Mouse (Mus musculus): ENCODE results near the gene Atp8b5. TPM values are rescaled to one million over a fixed set of nuclear protein-coding genes. Genes with fewer than 3 reads are reported as not detected.

Gene Atp8b5
- 0.79 and 0.83 TPM in 2 replicates for polyA plus RNA-seq (2015; fragmentation: Nextera tagmentation; extraction: Ambion mirVana)

DNA sequence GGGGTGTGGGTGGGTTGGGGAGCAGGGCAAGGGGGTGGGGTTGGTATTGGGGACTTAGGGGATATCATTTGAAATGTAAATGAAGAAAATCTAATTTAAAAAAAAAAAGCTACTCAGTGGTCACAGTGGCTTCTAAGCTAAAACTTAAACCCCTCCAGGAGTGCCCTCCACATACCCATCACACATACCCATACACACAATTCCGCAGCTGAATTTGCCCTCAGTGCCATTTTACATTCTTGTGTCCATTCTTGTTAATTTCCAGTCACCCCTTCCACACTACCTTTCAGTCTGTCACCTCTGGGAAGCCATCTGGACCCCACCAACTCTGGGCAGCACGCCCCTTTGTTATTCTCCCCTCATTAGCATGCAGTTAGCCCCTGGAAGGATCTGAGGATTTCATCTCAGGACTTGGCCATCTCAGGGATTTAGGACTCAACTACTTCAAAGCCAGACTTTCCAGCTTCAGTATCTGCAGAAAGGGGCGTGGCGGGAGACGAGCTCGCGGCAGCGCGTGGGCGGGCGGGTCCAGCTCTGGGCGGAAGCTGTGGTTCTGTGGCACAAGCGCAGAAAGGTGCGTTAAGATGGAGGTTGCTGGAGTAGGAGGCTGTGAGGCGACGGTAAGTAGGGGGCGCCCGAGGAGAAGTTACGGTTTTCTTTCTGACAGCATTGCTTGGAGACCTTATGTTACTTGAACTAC is at the start of gene Atp8b5:
Atp8b5 (plus strand) TSS at position 537 of the 700 bp plus-strand sequence.
- Histone ChIP-seq H3K9me3 (replicated peaks) (no peaks in the 10 kb centered on the region), H3K27me3 (no peaks in the 10 kb centered on the region), H3K4me3 (peak within 1 kb of the TSS; percentile 38), H3K4me1 (peaks cover 8% of the 10 kb centered on the region), H3K9ac (peak within 1 kb of the TSS; percentile 35), H3K4me2 (peak within 1 kb of the TSS; percentile 62), H3K27ac (peak within 1 kb of the TSS; percentile 41; the same call in 1 of the 2 replicates), H3K36me3 (ENCODE audit: poor library complexity, severe bottlenecking) (peaks cover 21% of the 10 kb centered on the region)
- WGBS = 2% methylated on average over 19 of the region's 19 CpGs
- peak; percentile 95 for ATAC-seq

GRCm38 (mm10) chr4:43217997-43218396 is 49.0 kb upstream of the Atp8b5 start:
- no peak overlapping the region for H3K4me3 ChIP-seq
- H3K9ac ChIP-seq = no peak overlapping the region
- H3K27ac ChIP-seq = no peak overlapping the region
- no peak for ATAC-seq
- H3K4me2 ChIP-seq = no peak overlapping the region
- 92% methylated on average over 1 of the region's 1 CpGs for WGBS
- no peaks in the 10 kb centered on the region for H3K4me1 ChIP-seq
- 0 out of 2 replicates have a peak, but pooled peaks cover 3% of the 10 kb centered on the region for H3K36me3 ChIP-seq (ENCODE audit: poor library complexity, severe bottlenecking)
- no peaks in the 10 kb centered on the region for H3K27me3 ChIP-seq
- H3K9me3 ChIP-seq (replicated peaks) = no peaks in the 10 kb centered on the region

- Histone ChIP-seq H3K9me3 (replicated peaks) (no peaks in the 10 kb centered on the region), H3K4me1 (no peaks in the 10 kb centered on the region), H3K4me3 (no peak overlapping the region), H3K27ac (no peak overlapping the region), H3K36me3 (ENCODE audit: poor library complexity, severe bottlenecking) (peaks cover 7% of the 10 kb centered on the region), H3K4me2 (no peak overlapping the region), H3K27me3 (no peaks in the 10 kb centered on the region), H3K9ac (no peak overlapping the region)
- 94% methylated on average over 3 of the region's 3 CpGs for WGBS
- no peak for ATAC-seq
These were observed 35.1 kb upstream of the Atp8b5 start for GRCm38 (mm10) chr4:43231821-43232220.

DNA sequence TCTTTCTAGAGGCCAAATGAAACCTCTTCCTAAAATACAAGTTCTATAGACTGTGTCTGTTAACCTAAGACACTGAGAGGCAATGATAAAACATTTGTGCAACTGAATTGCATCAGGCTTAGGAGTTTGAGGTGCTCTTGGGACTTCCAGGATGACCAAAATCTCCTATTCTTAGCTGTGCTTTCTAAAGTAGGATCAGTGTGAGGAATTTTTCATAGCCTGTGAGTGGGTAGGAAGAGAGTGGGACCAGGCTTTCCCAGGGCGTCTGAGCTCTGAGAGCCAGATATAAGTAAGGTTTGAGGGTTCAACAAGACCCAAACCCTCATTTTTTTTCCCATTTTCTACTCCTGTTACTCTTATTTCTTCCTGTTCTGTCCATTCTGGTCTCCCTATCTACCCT is 34.0 kb upstream of the Atp8b5 start:
- no peak overlapping the region for H3K27ac ChIP-seq
- ATAC-seq = no peak
- no peaks in the 10 kb centered on the region for H3K4me1 ChIP-seq
- WGBS = 75% methylated on average over 1 of the region's 1 CpGs
- H3K36me3 ChIP-seq (ENCODE audit: poor library complexity, severe bottlenecking) = peaks cover 15% of the 10 kb centered on the region
- no peaks in the 10 kb centered on the region for H3K27me3 ChIP-seq
- no peaks in the 10 kb centered on the region for H3K9me3 ChIP-seq (replicated peaks)
- no peak overlapping the region for H3K9ac ChIP-seq
- no peak overlapping the region for H3K4me2 ChIP-seq
- no peak overlapping the region for H3K4me3 ChIP-seq

- no peaks in the 10 kb centered on the region for H3K4me1 ChIP-seq
- 93% methylated on average over 6 of the region's 6 CpGs for WGBS
- no peak for ATAC-seq
- no peak overlapping the region for H3K4me2 ChIP-seq
- H3K36me3 ChIP-seq (ENCODE audit: poor library complexity, severe bottlenecking) = peaks cover 19% of the 10 kb centered on the region
- no peak overlapping the region for H3K27ac ChIP-seq
- H3K4me3 ChIP-seq = no peak overlapping the region
- no peaks in the 10 kb centered on the region for H3K27me3 ChIP-seq
- no peak overlapping the region for H3K9ac ChIP-seq
- H3K9me3 ChIP-seq (replicated peaks) = no peaks in the 10 kb centered on the region
These were observed 33.5 kb upstream of the Atp8b5 start for GRCm38 (mm10) chr4:43233489-43233888.

- H3K36me3 ChIP-seq (ENCODE audit: poor library complexity, severe bottlenecking) = peaks cover 34% of the 10 kb centered on the region
- WGBS = 96% methylated on average over 9 of the region's 9 CpGs
These were observed 30.1 kb upstream of the Atp8b5 start for GRCm38 (mm10) chr4:43236898-43237297.

DNA sequence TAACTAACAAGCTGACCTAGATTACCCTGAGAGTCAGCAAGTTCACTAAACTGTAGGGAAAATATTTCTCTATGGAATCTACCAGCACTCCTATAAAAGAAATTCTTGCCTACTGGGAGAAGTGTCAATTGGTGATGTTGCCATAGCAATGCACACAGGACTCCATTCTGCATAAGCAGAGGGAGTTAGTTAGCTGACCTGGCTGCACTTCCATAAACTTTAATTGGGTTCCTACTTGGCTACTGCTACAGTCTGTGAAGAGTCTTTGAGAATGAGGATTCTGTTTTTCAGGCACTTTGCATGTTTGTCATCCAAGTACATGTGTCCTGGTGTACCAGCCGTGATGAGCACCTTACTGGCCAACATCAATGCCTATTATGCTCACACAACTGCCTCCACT is 26.2 kb upstream of the Atp8b5 start:
- H3K9ac ChIP-seq = no peak overlapping the region
- 49% methylated on average over 1 of the region's 1 CpGs for WGBS
- H3K4me1 ChIP-seq = no peaks in the 10 kb centered on the region
- H3K27me3 ChIP-seq = no peaks in the 10 kb centered on the region
- H3K4me3 ChIP-seq = no peak overlapping the region
- no peak for ATAC-seq
- H3K27ac ChIP-seq = no peak overlapping the region
- H3K9me3 ChIP-seq (replicated peaks) = no peaks in the 10 kb centered on the region
- H3K4me2 ChIP-seq = no peak overlapping the region
- peaks cover 43% of the 10 kb centered on the region for H3K36me3 ChIP-seq (ENCODE audit: poor library complexity, severe bottlenecking)

More at GRCm38 (mm10) chr4:43236898-43237297, 30.1 kb upstream of the Atp8b5 start:
- no peaks in the 10 kb centered on the region for H3K9me3 ChIP-seq (replicated peaks)
- ATAC-seq = no peak
- H3K4me3 ChIP-seq = no peak overlapping the region
- no peak overlapping the region for H3K9ac ChIP-seq
- H3K27ac ChIP-seq = no peak overlapping the region
- H3K4me2 ChIP-seq = no peak overlapping the region
- no peaks in the 10 kb centered on the region for H3K4me1 ChIP-seq
- H3K27me3 ChIP-seq = no peaks in the 10 kb centered on the region

DNA sequence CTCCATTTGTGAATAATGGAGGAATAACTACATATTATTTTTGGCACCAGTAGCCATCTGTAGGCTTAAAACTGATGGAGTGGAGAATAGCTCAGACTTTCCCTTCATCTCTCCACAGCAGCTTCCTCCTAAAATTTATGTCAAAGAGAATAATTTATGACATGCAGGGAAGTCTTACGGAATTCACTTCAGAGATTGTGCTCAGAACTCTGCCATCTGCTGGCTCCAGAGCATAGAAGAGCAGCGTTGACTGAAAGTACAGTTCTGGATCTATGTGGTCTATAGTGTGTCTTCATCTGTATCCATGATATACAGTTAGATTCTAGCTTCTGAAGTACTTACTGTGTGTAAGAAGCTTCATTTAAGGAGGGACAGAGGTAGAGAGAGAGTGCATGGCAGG is 22.9 kb upstream of the Atp8b5 start:
- H3K36me3 ChIP-seq (ENCODE audit: poor library complexity, severe bottlenecking) = peaks cover 32% of the 10 kb centered on the region
- WGBS = 69% methylated on average over 2 of the region's 2 CpGs
- H3K27ac ChIP-seq = no peak overlapping the region
- no peak overlapping the region for H3K4me2 ChIP-seq
- no peaks in the 10 kb centered on the region for H3K27me3 ChIP-seq
- ATAC-seq = no peak
- no peaks in the 10 kb centered on the region for H3K9me3 ChIP-seq (replicated peaks)
- H3K4me1 ChIP-seq = peaks cover 6% of the 10 kb centered on the region; the same call in 1 of the 2 replicates
- H3K4me3 ChIP-seq = no peak overlapping the region
- H3K9ac ChIP-seq = no peak overlapping the region

DNA sequence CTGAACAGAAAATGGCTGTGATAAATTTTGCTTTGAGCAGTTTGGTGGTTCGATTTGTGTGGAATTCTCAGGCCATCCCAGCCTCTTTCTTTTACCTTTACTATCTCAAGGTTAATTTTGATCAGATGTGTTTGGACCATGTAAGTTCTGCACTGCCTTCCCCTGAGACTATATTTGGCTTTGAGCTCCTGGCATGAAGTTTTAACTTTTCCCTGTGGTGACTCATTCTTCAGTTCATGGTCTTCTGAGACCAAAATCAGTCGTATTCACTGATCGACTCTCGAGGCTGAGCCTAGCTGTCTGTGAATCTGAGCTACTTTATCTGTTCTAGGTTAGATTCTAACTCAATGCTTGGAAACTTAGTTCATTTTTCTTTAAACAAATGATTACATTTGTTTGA is 21.2 kb upstream of the Atp8b5 start:
- no peak for ATAC-seq
- WGBS = 90% methylated on average over 4 of the region's 4 CpGs

GRCm38 (mm10) chr4:43248026-43248425 is 18.9 kb upstream of the Atp8b5 start:
- H3K36me3 ChIP-seq (ENCODE audit: poor library complexity, severe bottlenecking) = peaks cover 46% of the 10 kb centered on the region

More for the DNA sequence above, 21.2 kb upstream of the Atp8b5 start:
- H3K4me3 ChIP-seq = no peak overlapping the region
- no peak overlapping the region for H3K27ac ChIP-seq
- peaks cover 6% of the 10 kb centered on the region; the same call in 1 of the 2 replicates for H3K4me1 ChIP-seq
- peaks cover 28% of the 10 kb centered on the region for H3K36me3 ChIP-seq (ENCODE audit: poor library complexity, severe bottlenecking)
- H3K9me3 ChIP-seq (replicated peaks) = no peaks in the 10 kb centered on the region
- no peaks in the 10 kb centered on the region for H3K27me3 ChIP-seq
- no peak overlapping the region for H3K9ac ChIP-seq
- no peak overlapping the region for H3K4me2 ChIP-seq

GRCm38 (mm10) chr4:43248909-43249308 is 18.1 kb upstream of the Atp8b5 start:
- no peak for ATAC-seq
- H3K4me2 ChIP-seq = no peak overlapping the region
- H3K4me3 ChIP-seq = no peak overlapping the region
- peaks cover 53% of the 10 kb centered on the region for H3K36me3 ChIP-seq (ENCODE audit: poor library complexity, severe bottlenecking)
- no peak overlapping the region for H3K27ac ChIP-seq
- H3K9me3 ChIP-seq (replicated peaks) = no peaks in the 10 kb centered on the region
- peaks cover 6% of the 10 kb centered on the region; the same call in 1 of the 2 replicates for H3K4me1 ChIP-seq
- no peak overlapping the region for H3K9ac ChIP-seq
- H3K27me3 ChIP-seq = no peaks in the 10 kb centered on the region
- WGBS = 71% methylated on average over 2 of the region's 2 CpGs

More at GRCm38 (mm10) chr4:43248026-43248425, 18.9 kb upstream of the Atp8b5 start:
- Histone ChIP-seq H3K9me3 (replicated peaks) (no peaks in the 10 kb centered on the region), H3K4me1 (peaks cover 6% of the 10 kb centered on the region; the same call in 1 of the 2 replicates), H3K27ac (no peak overlapping the region), H3K4me2 (no peak overlapping the region), H3K4me3 (no peak overlapping the region), H3K9ac (no peak overlapping the region), H3K27me3 (no peaks in the 10 kb centered on the region)
- 9% methylated on average over 7 of the region's 7 CpGs for WGBS
- no peak for ATAC-seq

DNA sequence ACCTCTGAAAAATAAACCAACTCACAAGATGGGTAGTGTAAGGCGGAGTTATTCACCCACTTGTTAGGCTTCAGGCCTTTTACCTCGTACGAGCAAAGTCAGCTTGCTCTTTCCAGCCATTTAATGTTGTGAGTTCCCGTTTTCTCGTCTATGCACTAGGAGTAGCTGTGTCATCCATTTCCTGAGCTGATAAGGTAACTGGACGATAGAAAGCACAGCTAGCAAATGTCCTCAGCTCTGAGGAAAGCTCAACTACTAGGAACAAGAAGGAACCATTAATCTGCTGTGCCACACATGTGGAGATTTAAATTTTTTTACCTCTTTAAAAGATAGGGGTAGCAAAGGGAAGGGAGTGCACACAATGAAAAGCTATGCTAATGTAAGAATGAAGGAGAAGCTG is 15.7 kb upstream of the Atp8b5 start:
- 86% methylated on average over 6 of the region's 6 CpGs for whole genome bisulfite sequencing

More for the DNA sequence above, 15.7 kb upstream of the Atp8b5 start:
- H3K4me2 ChIP-seq = no peak overlapping the region
- H3K9ac ChIP-seq = no peak overlapping the region
- no peak overlapping the region for H3K4me3 ChIP-seq
- H3K4me1 ChIP-seq = peaks cover 6% of the 10 kb centered on the region; the same call in 1 of the 2 replicates
- no peak for ATAC-seq
- H3K27me3 ChIP-seq = no peaks in the 10 kb centered on the region
- H3K9me3 ChIP-seq (replicated peaks) = no peaks in the 10 kb centered on the region
- no peak overlapping the region for H3K27ac ChIP-seq
- H3K36me3 ChIP-seq (ENCODE audit: poor library complexity, severe bottlenecking) = peaks cover 49% of the 10 kb centered on the region
